In the genomic region with DNA sequence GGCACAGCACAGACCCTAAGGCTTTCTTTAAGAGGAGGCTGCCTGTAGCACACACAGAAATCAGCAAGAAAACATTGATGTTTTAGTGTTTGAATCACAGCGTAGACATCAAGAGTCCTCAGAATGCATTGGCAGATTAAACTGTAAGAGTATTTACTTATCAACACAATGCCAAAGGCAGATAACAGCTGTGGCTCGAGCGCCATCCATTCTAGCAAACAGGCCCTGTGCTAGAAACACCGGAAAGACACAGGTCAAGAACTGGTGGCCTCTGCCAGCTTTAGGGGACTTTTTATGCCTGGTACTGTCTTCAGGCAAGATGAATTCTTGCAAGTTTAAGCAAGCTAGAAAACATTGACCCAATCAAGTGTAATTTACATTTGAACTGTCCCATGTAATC, we compare ENCODE assay signal across 23 mouse cellular contexts. TPM values are rescaled to one million over a fixed set of nuclear protein-coding genes. Genes with fewer than 3 reads are reported as not detected.
DNase-seq lines count a peak whose midpoint lies in the region; ATAC-seq and TF ChIP-seq lines count a peak whose summit lies in the region.
"Had no signal": no experiment of that assay in that cellular context is flagged by ENCODE, and none has a peak within 500 bp of the region (broad histone marks: within the 10 kb centered on the region; RNA-seq: fewer than 3 reads in every experiment).

No protein-coding gene starts in this region.

- 34% methylated on average over 4 of the region's 4 CpGs for WGBS in heart, embryonic 11.5 days (ENCODE audit: insufficient replicate concordance)
- WGBS in liver, embryonic 11.5 days: 53% methylated on average over 4 of the region's 4 CpGs
- WGBS in heart, embryonic 16.5 days: 41% methylated on average over 4 of the region's 4 CpGs

- peak overlapping the region; percentile 71 for H3K4me2 ChIP-seq in heart, embryonic 11.5 days
- H3K4me2 ChIP-seq in liver, embryonic 11.5 days: no peak overlapping the region
- H3K4me2 ChIP-seq in heart, embryonic 16.5 days (ENCODE audit: low read depth, low read length): peak overlapping the region; percentile 61
- H3K4me2 ChIP-seq in myocyte (ENCODE audit: low read depth): peak overlapping the region; percentile 36
- H3K4me2 ChIP-seq: embryonic facial prominence, embryonic 13.5 days; forebrain, embryonic 12.5 days; liver, embryonic 15.5 days; lung, embryonic 15.5 days; midbrain, embryonic 15.5 days; stomach, embryonic 15.5 days had no signal

- H3K27ac ChIP-seq in heart, embryonic 11.5 days (ENCODE audit: low read depth, low read length): peak overlapping the region; percentile 94
- H3K27ac ChIP-seq in liver, embryonic 11.5 days (ENCODE audit: low read depth, low read length): no peak overlapping the region
- H3K27ac ChIP-seq in heart, embryonic 16.5 days (ENCODE audit: low read length): peak overlapping the region; percentile 97
- H3K27ac ChIP-seq: embryonic facial prominence, embryonic 13.5 days; liver, embryonic 15.5 days; lung, embryonic 15.5 days; midbrain, embryonic 15.5 days; stomach, embryonic 15.5 days had no signal

- H3K4me3 ChIP-seq in heart, embryonic 11.5 days (ENCODE audit: low read depth, low read length): peak overlapping the region; percentile 39
- H3K4me3 ChIP-seq in liver, embryonic 11.5 days (ENCODE audit: low read depth, low read length): no peak overlapping the region
- peak overlapping the region; percentile 57 for H3K4me3 ChIP-seq in heart, embryonic 16.5 days (ENCODE audit: low read length)
- H3K4me3 ChIP-seq in myocyte: no peak overlapping the region
- H3K4me3 ChIP-seq: embryonic facial prominence, embryonic 13.5 days; erythroblast, embryonic 14.5 days; forebrain, embryonic 12.5 days; liver, embryonic 15.5 days; lung, embryonic 15.5 days; megakaryocyte, embryonic 14.5 days; midbrain, embryonic 15.5 days; stomach, embryonic 15.5 days had no signal

- ATAC-seq in heart, embryonic 11.5 days (replicated peaks; ENCODE audit: insufficient number of reproducible peaks, low FRiP score, low TSS enrichment): no peak
- no peak for ATAC-seq in liver, embryonic 11.5 days (replicated peaks; ENCODE audit: low FRiP score)
- no peak for ATAC-seq in heart, embryonic 16.5 days (replicated peaks; ENCODE audit: extremely low read depth, insufficient read depth, low FRiP score)
- ATAC-seq: midbrain, embryonic 15.5 days had no signal

- H3K4me1 ChIP-seq in heart, embryonic 11.5 days (ENCODE audit: control insufficient read depth, insufficient read depth, low read length): peaks cover 16% of the 10 kb centered on the region
- H3K4me1 ChIP-seq in liver, embryonic 11.5 days (replicated peaks; ENCODE audit: control insufficient read depth, insufficient read depth, low read length): no peaks in the 10 kb centered on the region
- H3K4me1 ChIP-seq in heart, embryonic 16.5 days (ENCODE audit: control insufficient read depth, insufficient read depth, low read length): peaks cover 27% of the 10 kb centered on the region
- H3K4me1 ChIP-seq: embryonic facial prominence, embryonic 13.5 days; forebrain, embryonic 12.5 days; lung, embryonic 15.5 days; midbrain, embryonic 15.5 days; stomach, embryonic 15.5 days had no signal

- H3K9me3 ChIP-seq in heart, embryonic 11.5 days (replicated peaks; ENCODE audit: control insufficient read depth, low read length): no peaks in the 10 kb centered on the region
- H3K9me3 ChIP-seq in liver, embryonic 11.5 days (ENCODE audit: control insufficient read depth, low read length): no peaks in the 10 kb centered on the region
- H3K9me3 ChIP-seq in heart, embryonic 16.5 days (replicated peaks; ENCODE audit: control insufficient read depth, low read length): no peaks in the 10 kb centered on the region
- H3K9me3 ChIP-seq: embryonic facial prominence, embryonic 13.5 days; forebrain, embryonic 12.5 days; liver, embryonic 15.5 days; lung, embryonic 15.5 days; megakaryocyte, embryonic 14.5 days; midbrain, embryonic 15.5 days; stomach, embryonic 15.5 days had no signal

- no peaks in the 10 kb centered on the region for H3K79me2 ChIP-seq in myocyte (ENCODE audit: control insufficient read depth, insufficient read depth)

- no peaks in the 10 kb centered on the region for H3K36me3 ChIP-seq in heart, embryonic 11.5 days (ENCODE audit: control insufficient read depth, insufficient read depth, low read length)
- H3K36me3 ChIP-seq in liver, embryonic 11.5 days (ENCODE audit: control insufficient read depth, insufficient read depth, low read length): no peaks in the 10 kb centered on the region
- no peaks in the 10 kb centered on the region for H3K36me3 ChIP-seq in heart, embryonic 16.5 days (ENCODE audit: control insufficient read depth, insufficient read depth)
- H3K36me3 ChIP-seq in myocyte (ENCODE audit: control insufficient read depth, insufficient read depth): no peaks in the 10 kb centered on the region
- H3K36me3 ChIP-seq: embryonic facial prominence, embryonic 13.5 days; forebrain, embryonic 12.5 days; liver, embryonic 15.5 days; lung, embryonic 15.5 days; midbrain, embryonic 15.5 days; stomach, embryonic 15.5 days had no signal

- H3K27me3 ChIP-seq in heart, embryonic 11.5 days (ENCODE audit: control insufficient read depth, insufficient read depth, low read length): no peaks in the 10 kb centered on the region
- H3K27me3 ChIP-seq in liver, embryonic 11.5 days (replicated peaks; ENCODE audit: control insufficient read depth, insufficient read depth, low read length): no peaks in the 10 kb centered on the region
- no peaks in the 10 kb centered on the region for H3K27me3 ChIP-seq in heart, embryonic 16.5 days (ENCODE audit: control insufficient read depth, insufficient read depth, low read length)
- H3K27me3 ChIP-seq in myocyte (ENCODE audit: control insufficient read depth, insufficient read depth, insufficient read length): peaks cover 17% of the 10 kb centered on the region
- H3K27me3 ChIP-seq: embryonic facial prominence, embryonic 13.5 days; forebrain, embryonic 12.5 days; lung, embryonic 15.5 days; midbrain, embryonic 15.5 days; stomach, embryonic 15.5 days had no signal

- H3ac ChIP-seq in myocyte (ENCODE audit: control insufficient read depth, insufficient read length): no peak overlapping the region

- DNase-seq in heart, postnatal 25 days (ENCODE audit: low spot score): no peak
- DNase-seq in liver, embryonic 11.5 days (ENCODE audit: low spot score): peak; percentile 15
- DNase-seq in liver: no peak
- DNase-seq in cerebellum, adult 9-10 months: no peak
- DNase-seq: adrenal gland, postnatal 10 days; cerebellum, adult 18-20 months; kidney, adult 11 months; kidney, postnatal 4 days; right cerebral cortex, postnatal 4 days; thymus, adult 2 months; thymus, postnatal 4 days had no signal

- intact Hi-C loops in heart, postnatal 25 days (cut with DNase I): loop anchor here (10.0 kb wide), 2 partner anchors 172 to 222 kb away; partner anchors contain the start of gene Rps17

- TF ChIP-seq POLR2A in myocyte (IDR thresholded peaks at IDR 0.05; ENCODE audit: insufficient read length, low read depth): no peak

- H3K9ac ChIP-seq in heart, embryonic 11.5 days (ENCODE audit: low read depth, low read length): peak overlapping the region; percentile 79
- H3K9ac ChIP-seq in liver, embryonic 11.5 days (ENCODE audit: low read depth, low read length): no peak overlapping the region
- peak overlapping the region; percentile 79 for H3K9ac ChIP-seq in heart, embryonic 16.5 days (ENCODE audit: low read length)
- H3K9ac ChIP-seq: embryonic facial prominence, embryonic 13.5 days; forebrain, embryonic 12.5 days; liver, embryonic 15.5 days; lung, embryonic 15.5 days; midbrain, embryonic 15.5 days; stomach, embryonic 15.5 days had no signal

TF ChIP-seq in myocyte, 11 proteins besides CTCF, POLR2A, EP300 and RAD21:
- TF ChIP-seq SRF (IDR thresholded peaks at IDR 0.05; ENCODE audit: control insufficient read depth, insufficient read length, low read depth): no peak
- TF ChIP-seq MYOD1 (IDR thresholded peaks at IDR 0.05; ENCODE audit: control insufficient read depth in 1 of 3, insufficient read length in 2 of 3, low read depth in 2 of 3): peak in 1 of 3 experiments; percentile 19

RNA-seq across cellular contexts. Expression of gene Fsd2, which starts 0.4 kb away (rescaled TPM):
- 50.9 and 62.4 TPM in 2 replicates for polyA plus RNA-seq in heart, embryonic 11.5 days (2014; fragmentation: Nextera tagmentation; extraction: Ambion mirVana)
- total RNA-seq in heart, postnatal 25 days (2021): 100 to 1,000 TPM; 300 to 302 TPM
- polyA plus RNA-seq in liver, embryonic 11.5 days (2014; fragmentation: Nextera tagmentation; extraction: Ambion mirVana): 0.19 and 0.21 TPM in 2 replicates
- 76.3 and 83.4 TPM in 2 replicates for polyA plus RNA-seq in heart, embryonic 16.5 days (2015; fragmentation: Nextera tagmentation; extraction: Ambion mirVana)
- polyA plus RNA-seq in myocyte (2012; fragmentation: generic; extraction: Trizol): 4.8 TPM
- polyA plus RNA-seq: C2C12; erythroblast, embryonic 14.5 days had no signal

RNA-seq across cellular contexts. Expression of gene Whamm, which starts 4.7 kb away (rescaled TPM):
- 5.9 and 6.2 TPM in 2 replicates for polyA plus RNA-seq in heart, embryonic 11.5 days (2014; fragmentation: Nextera tagmentation; extraction: Ambion mirVana)
- 1 to 10 TPM; 8.2 to 9.4 TPM for total RNA-seq in heart, postnatal 25 days (2021)
- 10.5 and 11.6 TPM in 2 replicates for polyA plus RNA-seq in liver, embryonic 11.5 days (2014; fragmentation: Nextera tagmentation; extraction: Ambion mirVana)
- polyA plus RNA-seq in heart, embryonic 16.5 days (2015; fragmentation: Nextera tagmentation; extraction: Ambion mirVana): 3.9 and 4.2 TPM in 2 replicates
- polyA plus RNA-seq in myocyte (2012; fragmentation: generic; extraction: Trizol): 4.0 TPM

Comparison
In these comparisons a context has a peak if more than half of its experiments do, and no peak if none do; other contexts are left out.
1. H3K4me3 ChIP-seq: peak in heart, embryonic 11.5 days (single experiment) and heart, embryonic 16.5 days (single experiment); none in liver, embryonic 11.5 days (single experiment) and myocyte (single experiment).